Mouse (Mus musculus) liver, postnatal 0 days (tissue): ENCODE results near the gene Rbm12. TPM values are rescaled to one million over a fixed set of nuclear protein-coding genes. Genes with fewer than 3 reads are reported as not detected.

ENCODE experiments used
- ATAC-seq: fragments of 200-750 bp; cut with Nextera tagmentation; 2 replicates; pipeline ENCODE4 v1.8.0; 2017; ENCODE audit warnings: mild to moderate bottlenecking, moderate library complexity
- DNase-seq: peaks from one replicate; pipeline ENCODE4 v3.0.0-alpha.2; 2016
- H3K27ac ChIP-seq: fragments of 300-500 bp; sonication (generic); 2 replicates; pipeline ENCODE4 v1.5.1; 2014; ENCODE audit warnings: antibody characterized with exemption, moderate library complexity, mild to moderate bottlenecking, low read depth
- H3K27me3 ChIP-seq: fragments of 300-500 bp; sonication (generic); 2 replicates; pipeline ENCODE4 v1.6.1; 2014; ENCODE audit warnings: low read length, control low read depth, mixed read lengths; ENCODE audit not compliant: insufficient read depth
- H3K36me3 ChIP-seq: fragments of 300-500 bp; sonication (generic); replicated peaks from 2 replicates; pipeline ENCODE4 v1.6.1; 2014; ENCODE audit warnings: mild to moderate bottlenecking, control low read depth, low read length, moderate library complexity, mixed read lengths; ENCODE audit not compliant: insufficient read depth
- H3K4me1 ChIP-seq: fragments of 300-500 bp; sonication (generic); 2 replicates; pipeline ENCODE4 v1.6.1; 2014; ENCODE audit warnings: antibody characterized with exemption, mild to moderate bottlenecking, control low read depth; ENCODE audit not compliant: insufficient read depth
- H3K4me2 ChIP-seq: fragments of 300-500 bp; sonication (generic); 2 replicates; pipeline ENCODE4 v1.6.1; 2014; ENCODE audit warnings: low read depth, mild to moderate bottlenecking, low read length, moderate library complexity, mixed read lengths
- H3K4me3 ChIP-seq: fragments of 300-500 bp; sonication (generic); 2 replicates; pipeline ENCODE4 v1.5.1; 2014; ENCODE audit warnings: low read depth, low read length
- H3K9ac ChIP-seq: fragments of 300-500 bp; sonication (generic); replicated peaks from 2 replicates; pipeline ENCODE4 v1.6.1; 2014; ENCODE audit warnings: mild to moderate bottlenecking, moderate library complexity
- H3K9me3 ChIP-seq: fragments of 300-500 bp; sonication (generic); 2 replicates; pipeline ENCODE4 v1.6.1; 2016; ENCODE audit warnings: mild to moderate bottlenecking, control low read depth, low read length, mixed read lengths
- CTCF ChIP-seq: sonication (generic); IDR thresholded peaks from 2 replicates; pipeline ENCODE4 v1.5.1; 2016; ENCODE audit warnings: antibody characterized with exemption, low read depth
- EP300 ChIP-seq: IDR thresholded peaks from 2 replicates; pipeline ENCODE4 v1.6.1; 2016; ENCODE audit warnings: antibody characterized with exemption, low read depth, mild to moderate bottlenecking
- WGBS: fragments of 180-500 bp; shearing (Covaris S2); extraction: QIAGEN DNeasy Blood & Tissue Kit; methylation state at CpG from one replicate; pipeline ENCODE4 v1.1.7; 2014; ENCODE audit not compliant: insufficient replicate concordance; 5-methylcytosine and 5-hydroxymethylcytosine counted together
- polyA plus RNA-seq: library from polyadenylated mRNA; unstranded; fragments of >200 nt; fragmentation: Nextera tagmentation; extraction: Ambion mirVana; gene quantifications from 2 replicates; pipeline ENCODE4 v1.2.1, GENCODE M21; 2015

The Rbm12 gene
- polyA plus RNA-seq, 1 experiment from 2014 or later = 5.5 TPM

GRCm38 (mm10) chr2:156087391-156088110, 24.2 kb downstream of the Rbm12 start:
- Histone ChIP-seq H3K4me3 (no peak overlapping the region), H3K9ac (no peak overlapping the region), H3K4me1 (0 out of 2 replicates have a peak, but pooled peaks cover 2% of the 10 kb centered on the region), H3K9me3 (no peaks in the 10 kb centered on the region), H3K36me3 (peaks cover 6% of the 10 kb centered on the region; the same call in 1 of the 2 replicates), H3K27me3 (no peaks in the 10 kb centered on the region), H3K27ac (no peak overlapping the region), H3K4me2 (no peak overlapping the region)
- TF ChIP-seq EP300 (no peak), CTCF (no peak)
- ATAC-seq (no peak), DNase-seq (no peak)
- 71% methylated on average over 7 of the region's 7 CpGs for WGBS

GRCm38 (mm10) chr2:156084541-156084940, 27.2 kb downstream of the Rbm12 start:
- H3K4me3 ChIP-seq = no peak overlapping the region
- no peak for ATAC-seq
- H3K4me1 ChIP-seq = peaks cover 2% of the 10 kb centered on the region; the same call in 1 of the 2 replicates
- 0 out of 2 replicates have a peak, but pooled peaks cover under 1% of the 10 kb centered on the region for H3K36me3 ChIP-seq
- no peaks in the 10 kb centered on the region for H3K9me3 ChIP-seq
- no peak overlapping the region for H3K27ac ChIP-seq
- H3K9ac ChIP-seq = no peak overlapping the region
- no peaks in the 10 kb centered on the region for H3K27me3 ChIP-seq
- 89% methylated on average over 3 of the region's 3 CpGs for WGBS
- TF ChIP-seq EP300 (no peak), CTCF (no peak)
- no peak for DNase-seq
- no peak overlapping the region for H3K4me2 ChIP-seq

- DNase-seq (no peak), ATAC-seq (no peak)
- no peak overlapping the region for H3K27ac ChIP-seq
- H3K27me3 ChIP-seq = no peaks in the 10 kb centered on the region
- TF ChIP-seq EP300 = no peak
- no peak for TF ChIP-seq CTCF
- H3K4me1 ChIP-seq = no peaks in the 10 kb centered on the region; the same call in 1 of the 2 replicates
- no peak overlapping the region for H3K4me2 ChIP-seq
- 88% methylated on average over 7 of the region's 7 CpGs for WGBS
- no peak overlapping the region for H3K4me3 ChIP-seq
- no peak overlapping the region for H3K9ac ChIP-seq
- H3K36me3 ChIP-seq = peaks cover 34% of the 10 kb centered on the region
- no peaks in the 10 kb centered on the region for H3K9me3 ChIP-seq
These were observed 31.4 kb downstream of the Rbm12 start for GRCm38 (mm10) chr2:156080391-156080790.

GRCm38 (mm10) chr2:156079674-156080073, 32.1 kb downstream of the Rbm12 start:
- no peaks in the 10 kb centered on the region for H3K9me3 ChIP-seq
- H3K4me1 ChIP-seq = no peaks in the 10 kb centered on the region; the same call in 1 of the 2 replicates
- H3K4me3 ChIP-seq = no peak overlapping the region
- H3K9ac ChIP-seq = no peak overlapping the region
- peaks cover 41% of the 10 kb centered on the region for H3K36me3 ChIP-seq
- H3K27ac ChIP-seq = no peak overlapping the region
- WGBS = 59% methylated on average over 4 of the region's 4 CpGs
- H3K4me2 ChIP-seq = no peak overlapping the region
- H3K27me3 ChIP-seq = no peaks in the 10 kb centered on the region
- ATAC-seq (no peak), DNase-seq (no peak)
- no peak for TF ChIP-seq EP300
- TF ChIP-seq CTCF = no peak

GRCm38 (mm10) chr2:156079183-156079560, 32.6 kb downstream of the Rbm12 start:
- Histone ChIP-seq H3K4me1 (no peaks in the 10 kb centered on the region; the same call in 1 of the 2 replicates), H3K27me3 (no peaks in the 10 kb centered on the region), H3K9ac (no peak overlapping the region), H3K36me3 (peaks cover 46% of the 10 kb centered on the region), H3K4me3 (no peak overlapping the region), H3K27ac (no peak overlapping the region), H3K4me2 (no peak overlapping the region), H3K9me3 (no peaks in the 10 kb centered on the region)
- DNase-seq = no peak
- WGBS = 84% methylated on average over 8 of the region's 8 CpGs
- no peak for TF ChIP-seq EP300
- TF ChIP-seq CTCF = no peak
- no peak for ATAC-seq

GRCm38 (mm10) chr2:156078421-156079182, 33.2 kb downstream of the Rbm12 start:
- Histone ChIP-seq H3K4me3 (no peak overlapping the region), H3K36me3 (peaks cover 52% of the 10 kb centered on the region), H3K9me3 (no peaks in the 10 kb centered on the region), H3K4me2 (no peak overlapping the region), H3K4me1 (no peaks in the 10 kb centered on the region; the same call in 1 of the 2 replicates), H3K27ac (no peak overlapping the region), H3K27me3 (no peaks in the 10 kb centered on the region), H3K9ac (no peak overlapping the region)
- ATAC-seq = no peak
- TF ChIP-seq CTCF (no peak), EP300 (no peak)
- no peak for DNase-seq
- 90% methylated on average over 16 of the region's 16 CpGs for WGBS
